Mouse (Mus musculus): ENCODE results near the gene Clcn3. TPM values are rescaled to one million over a fixed set of nuclear protein-coding genes. Genes with fewer than 3 reads are reported as not detected.
A peak's percentile ranks its signal among the peaks of the same experiment; 100 is the strongest.

Gene Clcn3
- total RNA-seq, 2 experiments from 2014 or later = 32.0 to 33.6 TPM

DNA sequence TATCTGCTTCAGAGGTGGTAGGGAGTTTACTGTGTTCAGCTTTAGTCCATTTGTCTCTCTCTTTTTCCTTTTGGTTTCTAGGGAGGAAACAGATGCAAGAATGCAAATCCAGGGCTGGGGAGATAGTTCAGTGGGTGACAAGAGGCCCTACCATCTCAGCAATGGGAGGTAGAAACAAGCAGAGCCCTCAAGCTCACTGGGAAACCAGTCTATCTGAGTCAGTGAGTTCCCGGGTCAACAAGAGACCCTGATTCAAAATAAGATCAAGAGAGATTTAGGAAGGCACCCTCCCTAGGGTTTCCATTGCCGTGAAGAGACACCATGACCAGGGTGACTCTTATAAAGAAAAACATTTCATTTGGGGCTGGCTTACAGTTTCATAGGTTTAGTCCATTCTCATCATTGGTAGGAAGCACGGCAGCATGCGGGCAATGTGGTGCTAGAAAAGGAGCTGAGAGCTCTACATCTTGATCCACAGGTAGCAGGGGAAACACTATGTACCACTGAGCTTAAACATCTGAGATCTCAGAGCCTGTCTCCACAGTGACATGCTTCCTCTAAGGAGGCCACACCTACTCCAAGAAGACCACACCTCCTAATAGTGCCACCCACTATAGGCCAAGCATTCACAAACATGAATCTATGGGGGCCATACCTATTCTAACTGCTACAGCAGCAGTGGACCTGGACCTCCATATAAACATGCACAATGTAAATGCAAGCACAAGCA, 114.7 kb downstream of the Clcn3 start:
- DNase-seq = no peak

DNA sequence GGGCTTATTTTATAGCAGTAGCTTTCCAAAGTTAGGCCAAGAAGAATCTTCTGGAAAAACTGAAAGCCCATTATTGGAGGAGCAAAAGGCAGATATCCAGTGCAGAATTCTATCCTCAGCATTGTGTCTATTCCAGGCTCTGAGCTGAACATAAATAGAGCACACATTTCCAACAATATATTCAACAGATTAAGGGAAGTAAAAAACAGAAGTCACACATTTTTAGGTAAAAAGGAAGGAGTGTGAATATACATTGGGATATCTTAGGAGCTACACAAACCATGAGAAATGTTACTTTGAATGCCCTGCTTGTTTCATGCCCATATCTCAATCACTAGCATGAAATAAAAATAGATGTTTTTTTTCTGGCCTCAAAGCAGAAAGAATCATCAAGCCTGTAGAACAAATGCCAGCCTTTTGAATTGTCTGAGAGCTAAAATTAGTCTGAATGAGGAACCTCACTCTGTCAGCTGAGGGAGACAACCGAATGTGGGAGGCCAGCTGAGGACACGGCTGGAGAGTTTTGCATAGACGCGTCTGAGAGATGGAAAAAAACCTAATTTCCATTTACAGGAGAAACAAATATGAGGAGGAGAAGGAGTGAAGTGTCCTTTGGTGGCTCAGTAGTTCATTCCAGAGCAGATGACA, 115.5 kb downstream of the Clcn3 start:
- peak; percentile 24 for DNase-seq

DNA sequence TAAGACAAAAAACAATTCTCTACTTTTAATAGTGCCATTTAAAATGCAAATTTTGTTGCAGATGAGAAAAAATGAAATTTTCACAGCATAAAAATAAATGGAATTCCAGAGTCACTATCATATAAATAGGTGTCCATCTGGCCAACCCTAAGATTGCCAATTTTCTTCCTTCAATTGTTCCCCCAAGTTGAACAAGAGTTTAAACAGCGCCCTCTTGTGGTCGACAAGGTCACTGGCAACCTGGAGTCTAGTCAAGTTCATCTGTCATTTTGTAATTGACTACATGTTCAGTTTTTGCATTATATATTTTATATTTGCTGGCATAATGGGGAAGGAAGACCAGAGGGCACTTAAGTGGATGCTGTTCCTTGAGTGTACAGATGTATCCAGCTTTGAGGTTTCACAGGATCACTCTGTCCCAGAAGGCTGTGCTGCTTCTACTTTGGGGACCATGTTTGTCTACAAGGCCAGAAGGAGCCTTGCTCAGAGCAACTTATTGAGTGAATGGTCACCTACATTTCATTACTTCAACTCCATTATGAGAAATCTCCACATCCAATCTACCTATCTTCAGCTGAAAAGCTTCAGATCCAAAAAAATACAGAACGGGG, 117.5 kb downstream of the Clcn3 start:
- DNase-seq = peak; percentile 73

DNA sequence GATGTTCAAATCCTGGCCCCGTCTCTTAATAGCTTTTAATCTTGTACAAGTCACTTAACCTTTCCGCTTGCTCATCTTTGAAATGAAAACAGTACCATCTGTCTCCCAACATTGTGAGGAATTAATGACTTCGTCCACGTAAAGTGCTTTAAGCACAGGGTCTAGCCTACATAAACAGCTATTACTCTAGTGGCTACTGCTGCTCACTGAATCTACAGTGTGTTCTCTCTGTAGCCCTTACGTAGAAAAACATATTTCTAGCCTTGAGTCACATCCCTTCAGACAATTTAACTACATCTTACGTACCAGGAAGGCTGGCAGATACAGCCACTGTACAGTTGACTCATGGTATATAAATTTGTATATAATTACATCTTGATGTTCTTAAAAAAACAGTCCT, 118.2 kb downstream of the Clcn3 start:
- DNase-seq = no peak

DNA sequence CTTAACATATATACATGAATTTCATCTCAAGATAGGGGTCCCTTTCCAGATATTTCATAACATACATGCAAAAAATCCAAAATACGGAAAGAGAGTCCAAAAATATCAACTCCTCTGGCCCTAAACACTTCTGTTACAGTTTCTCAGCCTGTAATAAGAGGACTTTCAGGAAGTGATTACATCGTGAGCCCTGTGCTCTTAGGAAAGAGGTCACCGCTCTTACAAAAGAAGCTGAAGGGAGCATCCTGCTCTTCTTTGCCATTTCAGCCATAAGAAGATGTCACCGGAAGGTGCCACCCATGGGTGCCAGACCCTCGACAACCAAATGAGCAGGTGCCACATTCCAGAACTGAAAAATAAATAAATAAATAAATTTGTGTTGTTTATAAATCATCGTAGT, 121.3 kb downstream of the Clcn3 start:
- DNase-seq = no peak

DNA sequence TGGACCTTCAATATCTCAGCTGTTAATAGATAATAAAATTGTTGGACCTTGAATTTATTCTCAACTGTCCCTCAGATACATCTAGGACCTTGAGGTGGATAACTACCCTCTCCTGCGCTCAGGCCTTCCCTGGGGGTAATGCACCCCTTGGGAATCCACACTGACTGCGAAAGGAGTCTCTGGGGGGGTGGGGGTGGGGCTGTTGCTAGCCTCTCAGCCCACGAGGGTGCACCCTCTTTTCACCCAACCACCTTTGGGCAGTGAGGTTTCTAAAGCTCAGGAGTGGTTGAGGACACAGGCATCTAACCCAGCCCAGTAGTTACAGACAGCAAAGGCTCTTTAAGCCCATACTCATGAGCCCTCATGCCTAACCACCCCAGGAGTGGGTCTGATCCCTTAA, 122.4 kb downstream of the Clcn3 start:
- DNase-seq = no peak

Other genes starting within 250 kb of the Clcn3 start
- 10 to 100 TPM; 32.2 to 32.3 TPM for gene Hpf1, start 92.9 kb downstream of the Clcn3 start, total RNA-seq (2021)
- 1 to 10 TPM; 6.2 to 6.9 TPM for gene Nek1, start 9.9 kb upstream of the Clcn3 start, total RNA-seq (2021)
- gene Sh3rf1, start 240.6 kb upstream of the Clcn3 start, total RNA-seq (2021) = 10 to 100 TPM; 10.1 to 11.3 TPM